Mouse (Mus musculus): ENCODE measurements around the gene Dgat2. TPM values are rescaled to one million over a fixed set of nuclear protein-coding genes. Genes with fewer than 3 reads are reported as not detected.

Dgat2 gene
- polyA plus RNA-seq, 1 experiment from 2014 or later: 194 TPM

GRCm38 (mm10) chr7:99153686-99154202 lies 28.8 kb downstream of the Dgat2 start:
- Histone ChIP-seq H3K9me3 (replicated peaks; ENCODE audit: control insufficient read depth, low read length) (no peaks in the 10 kb centered on the region), H3K27me3 (ENCODE audit: control insufficient read depth, insufficient read depth, low read depth, low read length) (no peaks in the 10 kb centered on the region), H3K9ac (ENCODE audit: low read depth, low read length) (no peak overlapping the region), H3K27ac (ENCODE audit: low read length) (no peak overlapping the region), H3K36me3 (ENCODE audit: control insufficient read depth, insufficient read depth) (no peaks in the 10 kb centered on the region; the same call in 1 of the 2 replicates), H3K4me3 (ENCODE audit: low read depth, low read length) (no peak overlapping the region), H3K4me1 (ENCODE audit: control insufficient read depth, low read depth, low read length) (peaks cover 23% of the 10 kb centered on the region), H3K4me2 (ENCODE audit: low read depth, low read length) (no peak overlapping the region)
- ATAC-seq (ENCODE audit: low read depth): no peak
- WGBS (ENCODE audit: insufficient replicate concordance): 36% methylated on average over 11 of the region's 11 CpGs

DNA sequence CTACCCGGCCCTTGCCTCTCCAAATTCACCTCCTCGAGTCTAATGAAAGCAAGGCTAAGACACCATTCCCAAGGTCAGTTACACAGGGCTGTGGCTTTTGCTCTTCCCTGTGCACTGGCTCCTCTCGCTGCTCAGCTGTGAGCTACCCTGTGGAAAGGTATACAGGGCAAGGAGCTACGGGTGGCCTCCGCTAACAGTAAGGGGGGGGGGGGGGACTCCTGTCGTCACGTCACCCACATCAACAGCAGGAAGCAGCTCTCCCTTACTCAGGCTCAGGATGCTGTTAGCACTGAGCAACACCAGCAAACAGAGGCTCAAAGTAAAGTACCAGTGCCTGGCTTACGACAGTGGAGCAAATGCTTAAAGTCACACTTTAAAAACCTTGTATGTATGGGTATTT lies 29.8 kb downstream of the Dgat2 start:
- Histone ChIP-seq H3K4me2 (ENCODE audit: low read depth, low read length) (no peak overlapping the region), H3K9me3 (replicated peaks; ENCODE audit: control insufficient read depth, low read length) (no peaks in the 10 kb centered on the region), H3K27me3 (ENCODE audit: control insufficient read depth, insufficient read depth, low read depth, low read length) (no peaks in the 10 kb centered on the region), H3K4me3 (ENCODE audit: low read depth, low read length) (no peak overlapping the region), H3K27ac (ENCODE audit: low read length) (no peak overlapping the region), H3K4me1 (ENCODE audit: control insufficient read depth, low read depth, low read length) (peaks cover 23% of the 10 kb centered on the region), H3K9ac (ENCODE audit: low read depth, low read length) (no peak overlapping the region), H3K36me3 (ENCODE audit: control insufficient read depth, insufficient read depth) (no peaks in the 10 kb centered on the region; the same call in 1 of the 2 replicates)
- WGBS (ENCODE audit: insufficient replicate concordance): 58% methylated on average over 8 of the region's 8 CpGs
- ATAC-seq (ENCODE audit: low read depth): no peak

DNA sequence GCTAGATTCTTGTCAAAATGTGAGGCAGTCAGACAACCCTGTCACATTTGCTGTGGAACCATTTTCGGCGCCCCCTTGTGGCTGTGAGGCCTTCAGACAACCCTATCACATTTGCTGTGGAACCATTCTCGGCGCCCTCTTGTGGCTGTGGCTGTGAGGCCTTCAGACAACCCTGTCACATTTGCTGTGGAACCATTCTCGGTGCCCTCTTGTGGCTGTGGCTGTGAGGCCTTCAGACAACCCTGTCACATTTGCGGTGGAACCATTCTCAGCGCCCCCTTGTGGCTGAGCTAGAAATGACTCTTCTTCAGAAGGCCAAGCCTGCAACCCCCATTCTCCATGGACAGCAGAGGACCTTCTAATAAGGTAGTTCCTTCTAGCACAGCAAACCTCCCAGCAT lies 31.2 kb downstream of the Dgat2 start:
- H3K36me3 ChIP-seq (ENCODE audit: control insufficient read depth, insufficient read depth): no peaks in the 10 kb centered on the region
- H3K9ac ChIP-seq (ENCODE audit: low read depth, low read length): no peak overlapping the region
- peak; percentile 64 for ATAC-seq (ENCODE audit: low read depth)
- H3K27me3 ChIP-seq (ENCODE audit: control insufficient read depth, insufficient read depth, low read depth, low read length): no peaks in the 10 kb centered on the region
- peaks cover 15% of the 10 kb centered on the region for H3K4me1 ChIP-seq (ENCODE audit: control insufficient read depth, low read depth, low read length)
- no peak overlapping the region for H3K27ac ChIP-seq (ENCODE audit: low read length)
- no peak overlapping the region for H3K4me2 ChIP-seq (ENCODE audit: low read depth, low read length)
- no peaks in the 10 kb centered on the region for H3K9me3 ChIP-seq (replicated peaks; ENCODE audit: control insufficient read depth, low read length)
- WGBS (ENCODE audit: insufficient replicate concordance): 2% methylated on average over 7 of the region's 7 CpGs
- H3K4me3 ChIP-seq (ENCODE audit: low read depth, low read length): no peak overlapping the region

DNA sequence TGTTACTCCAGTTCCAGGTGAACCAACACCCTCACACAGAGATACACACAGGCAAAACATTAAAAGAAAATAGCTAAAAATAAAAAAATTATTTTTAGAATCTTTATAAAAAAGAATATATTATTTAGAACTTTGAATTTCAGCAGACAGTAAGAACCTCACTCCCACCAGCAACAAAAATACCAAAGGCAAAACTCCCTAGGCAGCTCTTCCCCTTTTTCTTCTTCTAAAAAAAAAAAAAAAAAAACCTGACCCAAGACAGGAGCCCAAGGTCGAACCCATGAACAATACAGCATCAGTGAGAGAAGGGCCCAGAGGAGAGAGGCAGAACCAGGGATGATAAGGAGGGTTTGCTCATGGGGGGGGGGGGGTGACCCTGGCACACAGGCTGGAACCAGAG lies 33.5 kb downstream of the Dgat2 start:
- Histone ChIP-seq H3K4me2 (ENCODE audit: low read depth, low read length) (no peak overlapping the region), H3K4me3 (ENCODE audit: low read depth, low read length) (no peak overlapping the region), H3K27ac (ENCODE audit: low read length) (no peak overlapping the region), H3K9me3 (replicated peaks; ENCODE audit: control insufficient read depth, low read length) (no peaks in the 10 kb centered on the region), H3K4me1 (ENCODE audit: control insufficient read depth, low read depth, low read length) (peaks cover 12% of the 10 kb centered on the region), H3K9ac (ENCODE audit: low read depth, low read length) (no peak overlapping the region), H3K27me3 (ENCODE audit: control insufficient read depth, insufficient read depth, low read depth, low read length) (no peaks in the 10 kb centered on the region), H3K36me3 (ENCODE audit: control insufficient read depth, insufficient read depth) (no peaks in the 10 kb centered on the region)
- no peak for ATAC-seq (ENCODE audit: low read depth)
- WGBS (ENCODE audit: insufficient replicate concordance): 19% methylated on average over 1 of the region's 1 CpGs

DNA sequence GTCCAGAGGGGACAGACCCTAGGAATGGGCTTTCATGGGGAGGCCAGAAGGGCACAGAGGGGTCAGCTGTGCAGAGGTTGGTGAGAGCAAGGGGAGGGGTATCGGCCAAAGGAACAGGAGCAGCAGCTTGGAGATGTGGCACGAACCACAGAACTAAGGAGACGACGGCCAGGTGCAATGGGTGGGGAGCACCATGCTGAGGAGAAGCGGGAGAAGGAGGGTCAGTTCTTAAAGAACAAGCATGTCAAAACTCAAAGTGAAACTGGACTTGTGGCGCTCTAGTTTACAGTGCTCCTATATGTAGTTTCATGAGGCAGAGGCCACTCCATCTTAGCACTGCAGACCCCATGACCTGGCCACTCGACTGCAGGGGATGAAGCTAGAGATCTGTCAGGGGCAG lies 35.0 kb downstream of the Dgat2 start:
- Histone ChIP-seq H3K4me2 (ENCODE audit: low read depth, low read length) (no peak overlapping the region), H3K4me3 (ENCODE audit: low read depth, low read length) (no peak overlapping the region), H3K36me3 (ENCODE audit: control insufficient read depth, insufficient read depth) (no peaks in the 10 kb centered on the region), H3K9ac (ENCODE audit: low read depth, low read length) (no peak overlapping the region), H3K9me3 (replicated peaks; ENCODE audit: control insufficient read depth, low read length) (no peaks in the 10 kb centered on the region), H3K27ac (ENCODE audit: low read length) (0 out of 2 replicates have a peak overlapping the region, but pooled peaks have one; percentile 4), H3K27me3 (ENCODE audit: control insufficient read depth, insufficient read depth, low read depth, low read length) (no peaks in the 10 kb centered on the region), H3K4me1 (ENCODE audit: control insufficient read depth, low read depth, low read length) (peaks cover 12% of the 10 kb centered on the region)
- 73% methylated on average over 7 of the region's 7 CpGs for WGBS (ENCODE audit: insufficient replicate concordance)
- no peak for ATAC-seq (ENCODE audit: low read depth)

- no peak overlapping the region for H3K9ac ChIP-seq (ENCODE audit: low read depth, low read length)
- WGBS (ENCODE audit: insufficient replicate concordance): 32% methylated on average over 7 of the region's 7 CpGs
- H3K4me3 ChIP-seq (ENCODE audit: low read depth, low read length): no peak overlapping the region
- no peak for ATAC-seq (ENCODE audit: low read depth)
- H3K4me1 ChIP-seq (ENCODE audit: control insufficient read depth, low read depth, low read length): peaks cover 16% of the 10 kb centered on the region
- 0 out of 2 replicates have a peak overlapping the region, but pooled peaks have one; percentile 4 for H3K27ac ChIP-seq (ENCODE audit: low read length)
- H3K27me3 ChIP-seq (ENCODE audit: control insufficient read depth, insufficient read depth, low read depth, low read length): no peaks in the 10 kb centered on the region
- no peaks in the 10 kb centered on the region for H3K36me3 ChIP-seq (ENCODE audit: control insufficient read depth, insufficient read depth)
- H3K4me2 ChIP-seq (ENCODE audit: low read depth, low read length): no peak overlapping the region
- no peaks in the 10 kb centered on the region for H3K9me3 ChIP-seq (replicated peaks; ENCODE audit: control insufficient read depth, low read length)
These were observed 35.6 kb downstream of the Dgat2 start for GRCm38 (mm10) chr7:99146906-99147305.

DNA sequence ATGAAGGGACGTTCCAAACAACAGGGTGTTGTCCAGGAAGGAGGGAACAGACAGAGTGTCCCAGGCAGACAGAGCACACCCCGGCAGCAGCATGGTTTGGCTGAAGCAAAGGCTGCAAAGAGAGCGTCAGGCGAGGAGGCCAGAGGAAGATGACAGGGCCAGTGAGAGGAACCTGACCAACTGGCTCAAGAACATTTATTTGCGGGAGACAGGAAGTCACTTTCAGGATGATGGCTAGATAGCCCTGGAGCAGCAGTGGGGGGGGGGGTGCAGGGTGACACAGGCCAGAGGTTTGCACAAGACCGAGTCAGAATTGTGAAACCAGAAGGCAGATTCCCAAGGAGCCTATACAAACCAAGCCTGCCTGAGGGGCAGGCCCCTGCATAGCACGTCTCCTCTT lies 36.5 kb downstream of the Dgat2 start:
- ATAC-seq (ENCODE audit: low read depth): no peak
- no peak overlapping the region for H3K4me3 ChIP-seq (ENCODE audit: low read depth, low read length)
- H3K9ac ChIP-seq (ENCODE audit: low read depth, low read length): no peak overlapping the region

DNA sequence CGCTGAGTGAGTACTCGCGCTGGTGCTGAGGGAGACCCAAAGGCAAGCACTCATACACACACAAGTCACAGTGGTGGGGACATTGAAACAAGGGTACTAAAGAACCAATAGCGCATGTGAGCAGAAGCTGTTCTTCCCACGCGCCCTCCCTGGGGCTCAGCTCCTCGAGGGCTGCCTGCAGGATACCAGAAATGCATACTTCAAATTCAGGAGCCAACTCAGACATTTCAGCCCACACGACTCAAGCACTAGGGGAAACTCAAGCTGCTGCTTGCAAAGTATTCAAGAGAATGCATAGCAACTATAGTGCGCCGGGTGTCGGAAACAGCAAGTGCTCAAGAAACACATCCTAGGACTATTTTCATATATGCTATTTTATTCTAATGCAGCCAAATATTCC lies 37.9 kb downstream of the Dgat2 start:
- Histone ChIP-seq H3K4me2 (ENCODE audit: low read depth, low read length) (no peak overlapping the region), H3K27me3 (ENCODE audit: control insufficient read depth, insufficient read depth, low read depth, low read length) (no peaks in the 10 kb centered on the region), H3K27ac (ENCODE audit: low read length) (no peak overlapping the region), H3K4me1 (ENCODE audit: control insufficient read depth, low read depth, low read length) (peaks cover 26% of the 10 kb centered on the region), H3K9me3 (replicated peaks; ENCODE audit: control insufficient read depth, low read length) (no peaks in the 10 kb centered on the region), H3K9ac (ENCODE audit: low read depth, low read length) (no peak overlapping the region), H3K36me3 (ENCODE audit: control insufficient read depth, insufficient read depth) (no peaks in the 10 kb centered on the region), H3K4me3 (ENCODE audit: low read depth, low read length) (no peak overlapping the region)
- WGBS (ENCODE audit: insufficient replicate concordance): 62% methylated on average over 11 of the region's 11 CpGs
- no peak for ATAC-seq (ENCODE audit: low read depth)

More for the DNA sequence above, 36.5 kb downstream of the Dgat2 start:
- Histone ChIP-seq H3K4me1 (ENCODE audit: control insufficient read depth, low read depth, low read length) (peaks cover 21% of the 10 kb centered on the region), H3K27me3 (ENCODE audit: control insufficient read depth, insufficient read depth, low read depth, low read length) (no peaks in the 10 kb centered on the region), H3K36me3 (ENCODE audit: control insufficient read depth, insufficient read depth) (no peaks in the 10 kb centered on the region), H3K27ac (ENCODE audit: low read length) (peak overlapping the region; percentile 59), H3K9me3 (replicated peaks; ENCODE audit: control insufficient read depth, low read length) (no peaks in the 10 kb centered on the region), H3K4me2 (ENCODE audit: low read depth, low read length) (no peak overlapping the region)
- WGBS (ENCODE audit: insufficient replicate concordance): 27% methylated on average over 7 of the region's 7 CpGs

GRCm38 (mm10) chr7:99143244-99143643 lies 39.3 kb downstream of the Dgat2 start:
- 56% methylated on average over 3 of the region's 3 CpGs for WGBS (ENCODE audit: insufficient replicate concordance)
- Histone ChIP-seq H3K9ac (ENCODE audit: low read depth, low read length) (no peak overlapping the region), H3K27me3 (ENCODE audit: control insufficient read depth, insufficient read depth, low read depth, low read length) (no peaks in the 10 kb centered on the region), H3K9me3 (replicated peaks; ENCODE audit: control insufficient read depth, low read length) (no peaks in the 10 kb centered on the region), H3K4me1 (ENCODE audit: control insufficient read depth, low read depth, low read length) (peaks cover 34% of the 10 kb centered on the region), H3K4me2 (ENCODE audit: low read depth, low read length) (no peak overlapping the region), H3K27ac (ENCODE audit: low read length) (no peak overlapping the region), H3K4me3 (ENCODE audit: low read depth, low read length) (no peak overlapping the region), H3K36me3 (ENCODE audit: control insufficient read depth, insufficient read depth) (no peaks in the 10 kb centered on the region)
- no peak for ATAC-seq (ENCODE audit: low read depth)

Data from liver, embryonic 16.5 days (tissue).